Mouse (Mus musculus): ENCODE results near the gene Klc3.

Gene Klc3

GRCm38 (mm10) chr7:19409753-19410152 is 5.8 kb upstream of the Klc3 start:
- no peak for DNase-seq (ENCODE audit: low spot score)

DNA sequence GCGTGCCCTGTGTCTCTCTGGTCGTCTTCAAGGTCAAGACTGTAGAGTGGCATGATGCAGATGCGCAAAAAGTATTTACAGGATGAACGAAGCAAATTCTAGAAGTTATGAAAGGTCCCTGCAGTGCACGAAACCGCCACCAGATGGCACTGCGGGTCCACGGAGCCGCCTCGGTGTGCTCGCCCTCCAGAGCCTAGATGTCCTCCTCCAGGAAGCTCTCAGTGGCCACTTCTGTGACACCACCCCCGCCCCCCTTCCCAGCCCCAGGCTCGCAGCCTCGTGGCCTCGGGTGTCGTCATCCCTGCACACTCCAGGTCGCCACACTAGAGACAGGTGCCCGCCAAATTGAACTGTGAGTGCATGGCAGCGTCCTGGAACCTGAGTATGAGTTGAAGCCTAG is 1.5 kb upstream of the Klc3 start:
- DNase-seq (ENCODE audit: low spot score), result peak; percentile 83

DNA sequence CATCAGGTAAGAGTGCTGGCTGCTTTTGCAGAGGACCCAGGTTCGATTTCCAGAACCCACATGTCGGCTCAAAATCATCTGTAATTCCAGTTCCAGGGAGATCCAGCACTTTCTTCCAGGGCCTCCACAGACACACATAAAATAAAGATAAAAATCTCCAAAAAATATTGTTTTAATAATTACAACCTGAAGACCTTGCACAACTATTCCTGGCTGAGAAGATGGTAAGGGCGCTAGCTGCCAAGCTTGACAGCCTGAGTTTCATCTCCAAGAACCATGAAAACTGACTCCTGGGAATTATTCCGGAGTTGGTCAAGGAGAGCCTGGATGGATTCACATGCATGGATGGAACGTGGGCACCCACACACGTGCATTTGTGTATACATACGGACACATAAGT is 572 bp upstream of the Klc3 start, which contains the start of gene Ckm:
Ckm (plus strand) TSS at position 301 of the 400 bp plus-strand sequence.
- no peak for DNase-seq (ENCODE audit: low spot score)

DNA sequence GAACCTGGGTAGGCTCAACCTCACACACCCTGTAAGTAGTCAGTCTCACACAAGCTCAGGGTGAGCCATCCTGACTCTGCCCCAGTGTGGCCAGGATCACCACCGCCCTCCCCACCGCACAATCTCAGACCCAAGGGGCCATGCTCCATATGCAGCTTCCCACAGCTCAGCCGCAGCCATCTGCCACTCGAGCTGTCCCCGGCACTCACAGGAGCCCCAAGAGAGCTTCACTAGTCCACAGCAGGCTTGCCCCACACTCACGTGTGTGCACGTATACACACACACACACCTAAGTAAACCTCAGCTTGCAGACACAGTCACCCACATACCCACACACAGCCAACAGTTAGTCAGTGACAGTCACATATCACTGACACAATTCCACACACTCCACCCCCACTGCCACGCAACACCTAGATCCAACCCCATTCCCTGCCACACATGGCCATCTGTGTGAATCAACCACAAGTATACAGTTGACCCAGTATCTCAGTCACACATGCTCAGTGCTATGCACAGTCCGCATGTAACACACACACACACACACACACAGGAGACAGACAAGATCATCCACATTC is 1.3 kb downstream of the Klc3 start:
- no peak for DNase-seq (ENCODE audit: low spot score)

GRCm38 (mm10) chr7:19400946-19401345 is 3.0 kb downstream of the Klc3 start:
- DNase-seq (ENCODE audit: low spot score), result no peak

DNA sequence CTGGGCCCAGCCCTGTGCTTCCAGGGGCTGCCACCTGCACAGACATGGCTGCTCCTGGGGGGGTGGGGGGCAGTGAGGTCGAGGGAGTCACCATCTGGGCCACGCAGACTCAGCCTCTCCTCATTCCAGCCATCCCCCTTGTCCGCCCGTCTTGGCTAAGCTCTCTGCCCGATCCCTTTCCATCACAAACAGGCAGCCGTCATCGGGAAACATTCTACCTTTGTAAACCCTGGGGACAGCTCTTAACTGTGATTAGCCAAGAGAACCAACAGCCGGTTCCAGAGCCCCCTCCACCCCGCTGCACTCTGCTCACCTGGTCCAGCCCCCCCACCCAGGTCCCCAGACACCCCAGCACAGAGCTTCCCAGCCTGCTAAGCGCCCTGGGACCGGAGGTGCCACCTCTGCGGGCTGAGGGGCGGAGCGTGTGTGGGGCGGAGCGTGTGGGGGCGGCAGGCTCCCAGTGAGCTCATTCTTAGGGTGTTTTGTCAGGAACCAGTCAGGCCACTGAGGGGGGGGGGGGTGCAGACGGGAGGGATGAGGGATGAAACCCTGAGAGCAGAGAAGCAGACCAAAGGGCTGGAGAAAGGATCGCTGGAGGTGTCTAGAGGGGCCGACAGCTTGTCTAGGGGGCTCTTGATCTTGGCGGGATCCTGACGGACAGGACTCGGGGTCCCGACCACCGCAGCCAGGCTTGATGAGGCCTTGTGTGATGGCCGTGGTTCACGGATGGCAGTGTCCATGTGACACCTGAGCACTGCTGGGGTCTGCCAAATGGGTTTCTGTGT is 4.2 kb downstream of the Klc3 start:
- DNase-seq (ENCODE audit: low spot score), result no peak

GRCm38 (mm10) chr7:19394484-19394883 is 9.4 kb downstream of the Klc3 start:
- DNase-seq (ENCODE audit: low spot score), result no peak

DNA sequence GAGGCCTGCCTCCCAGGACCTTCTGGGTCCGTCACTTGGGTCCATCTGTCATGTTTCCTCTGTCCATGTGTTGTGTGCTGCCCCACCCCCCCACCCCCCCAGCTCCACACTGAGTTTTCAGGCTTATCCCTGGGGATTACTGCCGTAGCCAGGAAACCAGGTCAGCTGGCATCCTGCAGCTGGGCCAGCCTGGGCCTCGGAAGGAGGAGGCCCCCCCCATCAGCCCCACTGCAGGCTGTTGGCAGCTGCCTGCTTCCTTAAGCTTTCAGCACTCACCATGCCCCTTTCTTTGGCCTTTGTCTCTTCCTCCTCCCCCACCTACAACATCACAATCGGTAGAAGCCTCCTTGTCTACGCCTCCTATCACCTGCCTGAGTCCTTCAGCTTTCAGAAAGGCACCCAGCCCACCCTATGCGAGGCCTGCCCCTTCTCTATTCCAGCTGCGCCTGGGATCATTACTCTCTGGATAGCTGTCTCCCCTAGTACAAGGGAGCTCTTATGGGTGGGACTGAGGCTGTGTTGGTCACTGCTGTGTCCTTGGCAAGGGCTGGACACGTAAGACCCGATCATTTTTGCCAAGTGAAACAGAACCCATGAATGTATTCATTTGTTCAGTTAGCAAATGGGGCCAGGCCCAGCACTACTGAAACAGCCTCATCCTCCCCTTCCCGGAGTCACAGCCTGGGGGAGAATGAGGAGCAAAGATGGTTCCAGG is 15.0 kb downstream of the Klc3 start:
- DNase-seq (ENCODE audit: low spot score), result no peak

DNA sequence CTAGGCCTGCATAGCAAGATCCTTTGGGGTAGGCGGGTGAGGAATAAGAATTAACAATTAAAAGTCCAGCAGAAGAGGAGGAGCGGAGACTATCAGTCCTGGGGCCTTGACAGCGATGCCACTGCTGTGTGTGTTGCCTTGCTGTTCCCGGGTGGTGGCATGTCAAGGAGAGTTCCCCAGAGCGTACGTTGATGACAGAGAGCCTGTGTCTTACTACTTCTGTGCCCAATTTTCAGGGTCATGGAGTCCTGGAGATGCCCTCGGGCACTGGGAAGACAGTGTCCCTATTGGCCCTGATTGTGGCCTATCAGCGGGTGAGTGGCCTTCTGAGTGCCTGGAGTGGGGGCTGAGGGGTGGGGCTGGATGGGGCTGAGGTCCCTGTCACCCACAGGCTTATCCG is 20.2 kb downstream of the Klc3 start:
- DNase-seq (ENCODE audit: low spot score), result no peak

- DNase-seq (ENCODE audit: low spot score), result no peak
Measured at GRCm38 (mm10) chr7:19382166-19382541, 21.8 kb downstream of the Klc3 start.

- peak; percentile 98 for DNase-seq (ENCODE audit: low spot score)
Measured at GRCm38 (mm10) chr7:19381377-19382165, 22.3 kb downstream of the Klc3 start, which contains the start of gene Ercc2. Ercc2 (plus strand) TSS chr7:19382010.

GRCm38 (mm10) chr7:19378049-19378448 is 25.9 kb downstream of the Klc3 start:
- no peak for DNase-seq (ENCODE audit: low spot score)

DNA sequence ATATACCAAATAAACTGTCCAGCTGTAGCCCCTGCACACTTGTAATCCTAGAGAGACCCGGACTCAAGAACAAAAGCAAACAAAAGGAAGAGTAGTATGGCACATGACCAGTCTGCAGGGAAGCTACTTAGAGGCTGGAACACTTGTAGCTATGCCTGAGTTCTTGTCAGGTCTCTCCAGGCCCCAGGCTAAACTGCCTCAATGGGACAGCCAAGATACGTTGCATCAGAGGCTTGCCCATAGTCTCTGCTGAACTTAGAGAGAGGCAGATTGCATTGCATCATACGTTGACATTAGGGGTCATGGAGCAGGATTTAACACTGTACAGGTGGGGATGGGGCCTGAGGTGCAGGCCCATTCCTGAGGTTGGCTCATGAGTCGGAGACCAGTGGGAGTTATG is 27.9 kb downstream of the Klc3 start:
- no peak for DNase-seq (ENCODE audit: low spot score)

- no peak for DNase-seq (ENCODE audit: low spot score)
Measured at GRCm38 (mm10) chr7:19375368-19375767, 28.5 kb downstream of the Klc3 start.

DNA sequence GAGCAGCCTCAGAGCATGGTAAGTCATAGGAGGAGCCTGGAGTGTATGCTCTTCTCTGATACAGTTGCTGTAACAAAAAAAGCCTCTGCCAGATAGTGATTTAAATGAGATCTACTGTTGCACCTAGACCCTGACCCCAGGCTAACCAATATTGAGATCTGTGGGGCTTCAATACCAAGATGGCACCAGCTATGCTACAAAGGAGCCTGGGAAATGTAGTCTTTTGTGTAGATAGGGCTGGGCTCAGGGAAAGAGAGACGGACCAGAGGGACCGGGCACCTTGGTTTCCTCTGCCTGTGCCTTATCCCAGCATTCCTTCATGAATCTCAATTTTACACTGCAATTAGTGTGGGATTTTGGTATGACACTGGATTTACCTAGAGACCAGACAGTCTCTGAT is 30.5 kb downstream of the Klc3 start:
- no peak for DNase-seq (ENCODE audit: low spot score)

DNA sequence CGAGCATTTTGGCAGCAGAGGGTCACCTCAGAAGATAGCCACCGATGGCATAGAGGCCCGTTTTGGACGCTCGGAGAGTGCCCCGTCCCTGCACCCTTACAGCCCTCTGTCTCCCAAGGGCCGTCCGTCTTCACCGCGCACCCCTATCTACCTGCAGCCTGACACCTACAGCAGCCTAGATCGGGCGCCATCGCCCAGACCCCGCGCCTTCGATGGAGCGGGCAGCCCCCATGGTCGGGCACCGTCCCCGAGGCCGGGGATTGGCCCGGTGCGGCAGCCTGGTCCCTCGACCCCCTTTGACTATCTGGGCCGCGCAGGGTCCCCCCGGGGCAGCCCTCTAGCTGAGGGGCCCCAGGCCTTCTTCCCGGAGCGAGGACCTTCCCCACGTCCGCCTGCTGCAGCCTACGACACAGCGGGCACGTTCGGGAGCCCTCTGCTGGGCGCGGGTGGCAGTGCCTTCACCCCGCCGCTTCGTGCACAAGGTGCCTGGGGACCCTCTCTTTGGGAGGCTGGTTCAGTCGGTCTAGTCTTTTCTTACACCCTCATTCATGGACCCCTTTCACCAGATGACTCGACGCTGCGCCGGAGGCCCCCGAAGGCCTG is 34.0 kb downstream of the Klc3 start:
- peak; percentile 68 for DNase-seq (ENCODE audit: low spot score)

DNA sequence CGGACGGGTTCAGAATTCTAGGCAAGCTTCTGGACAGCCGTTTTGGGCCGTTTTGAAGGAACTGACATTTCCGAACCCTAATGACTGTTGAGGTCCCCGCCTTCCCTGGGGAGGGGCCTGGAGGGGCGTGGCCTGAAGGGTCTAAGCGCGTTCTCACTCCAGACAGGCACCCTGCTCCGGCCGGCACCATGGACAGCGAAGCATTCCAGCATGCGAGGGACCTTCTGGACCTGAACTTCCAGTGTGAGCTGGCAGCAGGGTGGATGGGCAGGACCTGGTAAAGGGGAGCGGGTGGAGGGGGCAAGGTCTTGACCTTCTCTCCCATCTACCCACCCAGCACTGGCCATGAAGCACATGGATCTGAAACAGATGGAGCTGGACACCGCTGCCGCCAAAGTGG is 35.5 kb downstream of the Klc3 start:
- no peak for DNase-seq (ENCODE audit: low spot score)

GRCm38 (mm10) chr7:19365376-19365775 is 38.5 kb downstream of the Klc3 start:
- DNase-seq (ENCODE audit: low spot score), result no peak

DNA sequence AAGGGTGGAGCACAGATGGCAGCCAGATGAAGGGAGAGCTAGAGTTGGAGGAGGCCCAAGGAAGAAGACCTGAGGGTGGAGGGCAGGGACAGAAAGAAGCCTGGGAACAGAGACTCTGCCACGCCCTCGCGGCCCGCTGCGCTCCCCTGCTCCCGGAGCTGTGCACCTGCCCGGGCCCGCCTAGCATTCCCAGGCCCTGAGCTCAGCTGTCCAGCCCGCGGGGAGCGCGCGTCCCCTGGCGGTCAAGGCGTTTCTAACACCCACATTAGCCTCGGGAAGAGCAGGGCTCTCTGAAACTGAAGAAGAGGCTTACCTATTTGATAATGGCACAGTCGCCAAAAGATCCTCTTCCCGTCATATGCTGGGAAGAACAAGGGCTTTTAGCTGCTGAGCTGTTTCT is 40.0 kb downstream of the Klc3 start:
- peak; percentile 52 for DNase-seq (ENCODE audit: low spot score)

- no peak for DNase-seq (ENCODE audit: low spot score)
Measured at GRCm38 (mm10) chr7:19362276-19362675, 41.6 kb downstream of the Klc3 start.

GRCm38 (mm10) chr7:19361720-19362119 is 42.2 kb downstream of the Klc3 start:
- DNase-seq (ENCODE audit: low spot score), result peak; percentile 79

GRCm38 (mm10) chr7:19360944-19361343 is 43.0 kb downstream of the Klc3 start:
- peak; percentile 90 for DNase-seq (ENCODE audit: low spot score)

Data from layer of hippocampus, adult 11-12 months (tissue).